Mouse (Mus musculus): ENCODE data around the gene Mdh1b.

GRCm38 (mm10) chr1:63668852-63669160 is 61.3 kb downstream of the Mdh1b start:
- TF ChIP-seq CTCF (IDR thresholded peaks at IDR 0.05; ENCODE audit: low read depth) (peak; percentile 78), EP300 (optimal IDR thresholded peaks at IDR 0.05) (no peak)
